Mouse (Mus musculus): Measurements from ENCODE around the gene Kpna7.

DNA sequence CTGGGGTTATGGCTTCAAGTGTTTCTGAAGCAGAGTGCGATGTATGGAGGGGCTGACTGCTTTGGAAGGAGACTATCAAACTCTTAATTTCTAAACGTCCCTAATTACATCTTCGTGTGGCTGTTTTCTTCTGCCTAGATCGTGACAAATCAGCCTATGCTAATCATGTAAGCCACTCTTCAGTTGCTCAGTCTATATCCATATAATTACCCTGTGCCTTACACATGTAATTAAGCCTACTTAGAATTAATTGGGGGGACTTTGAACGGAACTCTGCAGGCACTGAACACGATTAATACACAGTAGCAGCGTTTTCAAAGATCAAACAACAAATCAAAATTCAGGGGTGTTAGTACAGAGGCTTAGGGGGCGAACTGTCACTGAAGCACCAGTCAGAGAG lies 25.9 kb downstream of the Kpna7 start:
- no peak for TF ChIP-seq CTCF (IDR thresholded peaks at IDR 0.05; ENCODE audit: borderline replicate concordance, insufficient read depth, low read depth, low read length)
- TF ChIP-seq POLR2A (IDR thresholded peaks at IDR 0.05; ENCODE audit: borderline replicate concordance, insufficient read depth, low read length), result no peak
